In the genomic region with DNA sequence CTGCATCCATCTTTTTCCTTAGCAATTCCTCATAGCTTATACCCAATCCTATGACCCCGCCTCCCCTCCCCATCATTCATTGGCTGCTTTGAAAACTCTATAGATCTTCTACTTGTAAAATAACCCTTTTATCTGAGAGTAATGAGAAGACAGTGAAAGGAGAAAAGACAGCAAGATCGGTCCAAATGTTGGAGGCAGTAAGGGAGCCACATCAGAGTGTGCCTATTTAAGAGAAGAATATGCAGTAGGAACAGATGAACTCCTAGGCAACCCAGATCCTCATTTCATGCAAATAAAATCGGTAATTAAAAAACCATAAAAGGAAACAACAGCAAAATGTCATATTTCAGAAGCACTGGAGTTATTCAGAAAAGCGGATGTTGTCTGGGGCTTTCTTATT, we compare ENCODE assay signal across 26 mouse cellular contexts. TPM values are rescaled to one million over a fixed set of nuclear protein-coding genes. Genes with fewer than 3 reads are reported as not detected.
DNase-seq lines count a peak whose midpoint lies in the region; ATAC-seq and TF ChIP-seq lines count a peak whose summit lies in the region.
"Had no signal": no experiment of that assay in that cellular context is flagged by ENCODE, and none has a peak within 500 bp of the region (broad histone marks: within the 10 kb centered on the region; RNA-seq: fewer than 3 reads in every experiment).

No protein-coding gene starts in this region.

- no peaks in the 10 kb centered on the region for H3K9me3 ChIP-seq in forebrain, postnatal 0 days (ENCODE audit: low read length)
- H3K9me3 ChIP-seq in forebrain, embryonic 11.5 days (ENCODE audit: control insufficient read depth, low read length): no peaks in the 10 kb centered on the region
- H3K9me3 ChIP-seq: forebrain, embryonic 10.5 days; heart, embryonic 12.5 days; heart, embryonic 15.5 days; hindbrain, embryonic 10.5 days; hindbrain, embryonic 13.5 days; intestine, embryonic 15.5 days had no signal

- H3K27ac ChIP-seq in forebrain, postnatal 0 days (ENCODE audit: low read depth, low read length): peak overlapping the region; percentile 73; the same call in 1 of the 2 replicates
- no peak overlapping the region for H3K27ac ChIP-seq in forebrain, embryonic 11.5 days (ENCODE audit: low read depth, low read length)
- H3K27ac ChIP-seq: forebrain, embryonic 10.5 days; heart, embryonic 15.5 days; hindbrain, embryonic 10.5 days; hindbrain, embryonic 13.5 days; intestine, embryonic 15.5 days had no signal

- no peak overlapping the region for H3K9ac ChIP-seq in forebrain, postnatal 0 days
- no peak overlapping the region for H3K9ac ChIP-seq in forebrain, embryonic 11.5 days (ENCODE audit: low read length)
- H3K9ac ChIP-seq: heart, embryonic 12.5 days; heart, embryonic 15.5 days; hindbrain, embryonic 13.5 days; intestine, embryonic 15.5 days had no signal

- peak; percentile 95 for ATAC-seq in forebrain, postnatal 0 days
- no peak for ATAC-seq in forebrain, embryonic 11.5 days (replicated peaks; ENCODE audit: low FRiP score)
- ATAC-seq: CD4-positive, CD25-positive, alpha-beta regulatory T cell, adult 4 months; hindbrain, embryonic 16.5 days; intestine, embryonic 15.5 days had no signal

- peak; percentile 58 for DNase-seq in forebrain, postnatal 0 days
- no peak for DNase-seq in forebrain, embryonic 11.5 days (ENCODE audit: low spot score)
- DNase-seq in layer of hippocampus, adult 18-20 months (ENCODE audit: low spot score in 2 of 2): peak; percentile 2 to 60
- DNase-seq in layer of hippocampus, postnatal 25 days (ENCODE audit: extremely low spot score in 1 of 2, low spot score in 1 of 2): no peak
- peak; percentile 38 for DNase-seq in brain, adult 2 months (ENCODE audit: low read depth, low spot score)
- peak; percentile 46 for DNase-seq in brain, embryonic 18.5 days (ENCODE audit: low read depth, low spot score)
- DNase-seq: adrenal gland, adult 2 months; adrenal gland, postnatal 14 days; cerebellum, adult 18-20 months; cerebellum, adult 9-10 months; cerebellum, postnatal 14 days; gastrocnemius, postnatal 25 days; heart, adult 18-20 months; heart, postnatal 10 days; heart, postnatal 36 days had no signal

- TF ChIP-seq CTCF in forebrain, postnatal 0 days (IDR thresholded peaks at IDR 0.05; ENCODE audit: low read depth): no peak

- H3K36me3 ChIP-seq in forebrain, postnatal 0 days (ENCODE audit: insufficient read depth): no peaks in the 10 kb centered on the region
- H3K36me3 ChIP-seq in forebrain, embryonic 11.5 days (ENCODE audit: control insufficient read depth, insufficient read depth, low read length): no peaks in the 10 kb centered on the region
- H3K36me3 ChIP-seq: forebrain, embryonic 10.5 days; heart, embryonic 12.5 days; heart, embryonic 15.5 days; hindbrain, embryonic 10.5 days; hindbrain, embryonic 13.5 days; intestine, embryonic 15.5 days had no signal

- no peak overlapping the region for H3K4me3 ChIP-seq in forebrain, postnatal 0 days (ENCODE audit: low read depth, low read length)
- no peak overlapping the region for H3K4me3 ChIP-seq in forebrain, embryonic 11.5 days (ENCODE audit: low read depth, low read length)
- H3K4me3 ChIP-seq: forebrain, embryonic 10.5 days; heart, embryonic 12.5 days; heart, embryonic 15.5 days; hindbrain, embryonic 10.5 days; hindbrain, embryonic 13.5 days; intestine, embryonic 15.5 days had no signal

- WGBS in forebrain, postnatal 0 days: 74% methylated on average over 4 of the region's 4 CpGs
- WGBS in forebrain, embryonic 11.5 days: 86% methylated on average over 4 of the region's 4 CpGs

- H3K27me3 ChIP-seq in forebrain, postnatal 0 days (ENCODE audit: insufficient read depth, low read length): no peaks in the 10 kb centered on the region
- no peaks in the 10 kb centered on the region for H3K27me3 ChIP-seq in forebrain, embryonic 11.5 days (ENCODE audit: control insufficient read depth, insufficient read depth, low read length)
- H3K27me3 ChIP-seq: heart, embryonic 12.5 days; heart, embryonic 15.5 days; hindbrain, embryonic 13.5 days; intestine, embryonic 15.5 days had no signal

- H3K4me2 ChIP-seq in forebrain, postnatal 0 days (ENCODE audit: low read depth): no peak overlapping the region
- no peak overlapping the region for H3K4me2 ChIP-seq in forebrain, embryonic 11.5 days (ENCODE audit: low read depth, low read length, severe bottlenecking)
- H3K4me2 ChIP-seq: heart, embryonic 12.5 days; heart, embryonic 15.5 days; hindbrain, embryonic 13.5 days; intestine, embryonic 15.5 days had no signal

- H3K4me1 ChIP-seq in forebrain, postnatal 0 days (ENCODE audit: insufficient read depth): no peaks in the 10 kb centered on the region
- H3K4me1 ChIP-seq in forebrain, embryonic 11.5 days (replicated peaks; ENCODE audit: control insufficient read depth, insufficient read depth, low read length): no peaks in the 10 kb centered on the region
- H3K4me1 ChIP-seq: heart, embryonic 12.5 days; heart, embryonic 15.5 days; intestine, embryonic 15.5 days had no signal

RNA-seq across cellular contexts. Expression of gene Tmc1, which starts 35.8 kb away (rescaled TPM):
- 0.08 TPM in 1 of 2 replicates, not detected in the other for total RNA-seq in forebrain, postnatal 0 days (2014; rRNA removed)
- 0.04 and 0.10 TPM in 2 replicates for polyA plus RNA-seq in forebrain, postnatal 0 days (2015; fragmentation: Nextera tagmentation; extraction: Ambion mirVana)
- 0.07 TPM in 1 of 2 replicates, not detected in the other for polyA plus RNA-seq in forebrain, embryonic 11.5 days (2014; fragmentation: Nextera tagmentation; extraction: Ambion mirVana)
- total RNA-seq in layer of hippocampus, adult 18-20 months (2021): not detected
- total RNA-seq in layer of hippocampus, postnatal 25 days (2021): not detected
- total RNA-seq: adrenal gland, adult 2 months; adrenal gland, postnatal 14 days; gastrocnemius, adult 8-10 months; gastrocnemius, postnatal 25 days; heart, adult 18-20 months; heart, postnatal 10 days; heart, postnatal 36 days; MEL had no signal
- polyA plus RNA-seq: C2C12; heart, embryonic 12.5 days; heart, embryonic 15.5 days had no signal

Comparison
In these comparisons a context has a peak if more than half of its experiments do, and no peak if none do; other contexts are left out.
1. DNase-seq: peak in forebrain, postnatal 0 days (single experiment), layer of hippocampus, adult 18-20 months (2 of 2), brain, adult 2 months (single experiment) and brain, embryonic 18.5 days (single experiment); none in forebrain, embryonic 11.5 days (single experiment) and layer of hippocampus, postnatal 25 days (0 of 2).